Mouse (Mus musculus): ENCODE measurements around the gene Qrsl1.
A peak's percentile ranks its signal among the peaks of the same experiment; 100 is the strongest.
"Not testable (repeated sequence)": the region's sequence is repeated elsewhere in the genome, so short reads cannot be mapped to it uniquely, and the experiment has no call there.

Gene Qrsl1

GRCm38 (mm10) chr10:43901578-43902194 is at the start of gene Qrsl1, which contains the start of gene Rtn4ip1:
Gene Qrsl1 (minus strand): TSS chr10:43901745.
Gene Rtn4ip1 (plus strand): TSS chr10:43901807.
- peak; percentile 91 for DNase-seq (ENCODE audit: low spot score)

DNA sequence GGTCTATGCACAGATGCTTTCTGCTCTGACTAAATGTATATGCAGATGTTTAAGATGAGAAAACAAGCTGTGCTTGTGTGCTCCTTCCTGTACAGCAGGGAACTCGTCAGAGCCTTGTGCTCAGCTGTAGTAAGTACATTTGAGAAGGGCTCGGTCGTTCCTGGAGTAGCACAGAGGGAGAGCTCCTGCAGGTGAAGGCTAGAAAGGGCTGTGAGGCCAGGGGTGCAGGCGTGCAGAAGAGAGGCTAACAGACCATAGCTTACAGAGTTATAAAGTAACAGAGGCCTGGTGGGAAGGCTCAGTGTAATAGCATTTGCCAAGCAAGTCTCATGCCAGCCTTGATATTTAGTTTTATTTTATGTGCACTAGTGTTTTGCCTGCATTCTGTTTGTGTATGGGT is 43.9 kb upstream of the Qrsl1 start:
- no peak for DNase-seq (ENCODE audit: low spot score)

DNA sequence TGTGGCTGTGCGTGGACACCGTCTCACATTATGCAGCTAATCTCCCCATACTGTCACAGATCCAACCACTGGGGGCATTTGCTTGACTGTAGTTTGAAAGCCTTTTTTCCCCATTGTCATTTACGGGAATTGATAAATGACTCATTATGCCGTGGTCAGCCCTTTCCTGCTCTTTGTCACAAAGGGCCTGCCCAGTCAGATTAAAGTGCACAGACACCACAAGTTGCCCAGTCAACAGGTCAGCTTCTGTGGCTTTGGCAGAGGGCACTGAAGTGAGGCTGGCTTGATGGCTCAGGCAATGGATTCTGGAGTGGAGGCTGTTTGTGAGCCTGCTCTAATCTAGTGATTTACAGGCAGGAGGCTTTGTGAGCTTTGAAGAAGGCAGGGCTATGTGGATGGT is 42.2 kb upstream of the Qrsl1 start:
- peak; percentile 74 for DNase-seq (ENCODE audit: low spot score)

DNA sequence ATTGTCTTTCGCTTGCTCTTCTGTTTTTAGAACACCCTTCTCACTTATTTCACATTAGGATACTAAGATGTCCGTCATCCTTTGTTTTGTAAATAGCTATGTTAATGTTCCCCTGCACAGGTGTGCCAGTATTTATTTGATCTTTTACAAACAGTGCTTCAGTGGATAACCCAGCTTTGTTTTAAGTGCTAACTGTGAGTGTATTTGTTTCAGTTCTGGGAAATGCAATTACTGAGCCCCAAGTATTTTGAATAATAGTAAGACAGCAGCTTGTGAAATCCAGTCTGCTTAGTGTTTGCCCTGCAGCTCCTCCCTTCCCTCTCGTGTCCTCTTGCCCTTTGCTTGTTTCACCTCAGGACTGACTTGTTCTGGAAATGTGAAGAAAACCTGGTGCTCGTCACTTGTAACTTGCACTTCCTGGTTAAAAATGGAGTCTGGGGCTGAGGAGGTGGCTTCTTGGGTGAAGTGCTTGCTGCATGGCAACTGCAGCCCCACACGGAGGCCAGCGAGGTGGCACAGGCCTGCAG is 37.7 kb upstream of the Qrsl1 start:
- no peak for DNase-seq (ENCODE audit: low spot score)

- DNase-seq (ENCODE audit: low spot score) = no peak
These were observed 27.1 kb upstream of the Qrsl1 start for GRCm38 (mm10) chr10:43928596-43928995.

GRCm38 (mm10) chr10:43927736-43928135 is 26.2 kb upstream of the Qrsl1 start:
- DNase-seq (ENCODE audit: low spot score) = no peak

- not testable (repeated sequence) for DNase-seq (ENCODE audit: low spot score)
These were observed 24.2 kb upstream of the Qrsl1 start for GRCm38 (mm10) chr10:43925776-43926175.

GRCm38 (mm10) chr10:43923096-43923495 is 21.6 kb upstream of the Qrsl1 start:
- no peak for DNase-seq (ENCODE audit: low spot score)

GRCm38 (mm10) chr10:43918696-43919608 is 17.4 kb upstream of the Qrsl1 start:
- peak; percentile 41 for DNase-seq (ENCODE audit: low spot score)

- DNase-seq (ENCODE audit: low spot score) = peak; percentile 8
These were observed 15.2 kb upstream of the Qrsl1 start for GRCm38 (mm10) chr10:43916737-43917136.

DNA sequence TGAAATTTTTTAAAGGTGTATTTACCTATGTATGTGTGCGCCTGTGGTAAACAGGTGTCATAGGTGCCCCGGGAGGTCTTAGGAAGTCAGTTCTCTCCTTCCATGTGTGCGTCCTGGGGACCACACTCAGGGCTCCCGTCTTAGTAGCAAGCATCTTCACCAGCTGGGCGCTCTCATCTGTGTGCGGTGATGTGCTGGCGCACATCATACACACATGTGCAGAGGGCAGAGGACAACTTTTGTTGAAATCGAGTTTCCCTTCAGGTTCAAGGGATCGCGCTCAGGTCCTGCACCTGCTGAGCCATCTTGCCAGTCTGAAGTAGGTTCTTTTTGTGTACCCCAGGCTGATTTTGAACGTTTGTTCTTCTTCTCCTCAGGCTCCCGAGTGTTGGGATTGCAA is 14.6 kb upstream of the Qrsl1 start:
- DNase-seq (ENCODE audit: low spot score) = no peak

- DNase-seq (ENCODE audit: low spot score) = no peak
These were observed 10.7 kb upstream of the Qrsl1 start for GRCm38 (mm10) chr10:43912236-43912635.

DNA sequence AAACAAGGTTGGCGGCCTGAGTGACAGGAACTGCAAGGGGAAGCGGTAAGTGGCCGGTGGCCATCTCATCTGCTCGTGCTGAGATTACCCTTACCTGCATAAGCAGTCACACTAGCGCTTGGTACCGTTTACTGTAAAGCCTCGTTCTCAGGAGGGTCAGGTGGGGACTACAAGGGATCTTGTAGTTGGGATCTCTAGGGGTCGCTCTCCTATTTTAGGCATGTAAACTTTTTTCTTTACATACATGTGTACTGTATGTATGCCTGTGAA is 9.3 kb upstream of the Qrsl1 start:
- DNase-seq (ENCODE audit: low spot score) = no peak

DNA sequence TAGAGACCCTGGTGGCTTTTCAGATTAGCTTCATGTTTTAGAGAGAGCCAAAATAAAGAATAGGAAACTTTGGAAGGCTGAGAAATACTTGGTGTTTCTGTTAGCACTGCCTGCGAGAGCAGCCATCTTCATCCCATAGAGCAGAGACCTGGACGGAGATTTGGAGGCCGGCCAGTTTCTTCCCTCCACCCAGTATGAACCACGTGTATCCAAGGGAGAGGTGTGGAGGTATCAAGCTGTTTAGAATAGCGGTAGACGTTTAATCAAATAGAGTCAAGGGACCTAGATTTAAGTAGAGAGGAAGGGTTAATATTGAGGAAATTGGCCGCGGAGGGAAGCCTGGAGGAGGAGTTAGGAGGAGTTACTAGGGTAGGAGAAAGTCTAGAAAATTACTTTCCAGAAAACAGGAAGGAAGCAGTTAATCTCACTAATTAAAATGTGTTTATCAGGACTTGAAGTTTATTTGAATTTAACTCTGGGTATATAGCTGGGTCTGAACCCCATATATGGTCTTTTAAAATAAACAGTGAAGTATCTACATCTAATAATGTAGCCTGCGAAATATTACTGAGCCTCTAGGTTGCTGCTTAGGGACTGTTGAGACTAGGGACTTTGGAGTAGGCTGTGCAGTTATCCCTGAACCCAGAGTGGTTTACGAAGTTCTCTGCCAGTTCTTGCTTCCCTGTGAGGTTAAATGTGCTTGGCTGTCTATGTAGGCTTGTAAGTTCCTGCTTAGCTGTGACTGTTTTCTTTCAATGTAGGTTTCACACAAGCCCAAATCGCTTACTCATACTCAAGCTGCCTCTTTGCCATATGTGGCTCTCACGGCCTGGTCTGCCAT is 8.7 kb upstream of the Qrsl1 start:
- no peak for DNase-seq (ENCODE audit: low spot score)

GRCm38 (mm10) chr10:43904569-43904968 is 3.0 kb upstream of the Qrsl1 start:
- DNase-seq (ENCODE audit: low spot score) = no peak

DNA sequence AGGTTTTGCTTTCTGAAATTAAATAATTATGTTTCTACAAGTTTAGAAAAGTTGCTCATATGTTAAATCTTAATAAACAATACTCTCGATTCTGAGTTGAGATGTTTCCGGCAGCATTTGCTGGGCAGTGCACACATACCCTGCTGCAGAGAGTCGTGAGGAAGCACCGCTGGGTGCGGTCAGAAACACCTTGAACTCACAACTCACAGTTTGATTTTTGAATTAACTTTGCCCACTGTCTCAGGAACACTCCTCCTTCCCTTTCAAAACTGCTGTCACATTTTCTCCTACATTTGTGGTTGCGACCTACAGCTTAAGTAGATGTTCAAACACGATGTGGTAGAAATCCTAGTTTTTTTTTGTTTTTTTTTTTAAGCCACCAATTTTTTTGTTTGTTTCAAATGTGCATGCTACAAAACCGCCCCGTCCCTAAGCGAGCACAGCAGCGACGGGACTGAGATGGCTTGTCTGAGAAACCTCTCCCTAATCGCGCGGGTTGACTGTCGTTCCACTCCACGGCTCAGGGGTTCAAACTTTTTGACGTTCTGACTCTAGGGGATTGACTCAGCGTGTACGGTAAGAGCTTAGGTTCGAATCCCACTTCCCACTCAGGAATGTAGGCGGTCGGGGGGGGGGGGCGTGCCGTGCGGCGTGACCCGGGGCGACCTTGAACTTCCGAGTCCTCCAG is 518 bp downstream of the Qrsl1 start:
- peak; percentile 3 for DNase-seq (ENCODE audit: low spot score)

GRCm38 (mm10) chr10:43898276-43898675 is 3.3 kb downstream of the Qrsl1 start:
- DNase-seq (ENCODE audit: low spot score) = no peak

GRCm38 (mm10) chr10:43896065-43896464 is 5.5 kb downstream of the Qrsl1 start:
- no peak for DNase-seq (ENCODE audit: low spot score)

GRCm38 (mm10) chr10:43892971-43893370 is 8.6 kb downstream of the Qrsl1 start:
- no peak for DNase-seq (ENCODE audit: low spot score)

DNA sequence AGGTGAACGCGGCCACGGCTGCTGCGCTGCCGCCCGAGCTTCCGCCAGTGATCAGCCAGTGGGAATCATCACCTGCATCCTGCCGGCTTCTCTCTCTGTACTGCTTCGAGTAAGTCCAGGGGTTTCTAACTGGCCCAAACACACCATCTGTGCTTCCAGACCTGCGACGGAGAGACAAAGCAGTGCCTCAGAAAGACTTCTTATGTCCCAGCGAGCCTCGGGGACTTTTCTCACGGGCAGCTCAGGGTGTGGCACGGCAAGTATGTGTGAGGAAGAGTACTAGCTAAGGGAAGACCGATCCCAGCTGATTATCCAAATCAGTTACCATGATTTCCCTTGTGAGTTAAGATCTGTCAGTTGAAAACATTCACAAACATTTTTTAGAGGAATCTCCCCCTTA is 12.6 kb downstream of the Qrsl1 start:
- no peak for DNase-seq (ENCODE audit: low spot score)

DNA sequence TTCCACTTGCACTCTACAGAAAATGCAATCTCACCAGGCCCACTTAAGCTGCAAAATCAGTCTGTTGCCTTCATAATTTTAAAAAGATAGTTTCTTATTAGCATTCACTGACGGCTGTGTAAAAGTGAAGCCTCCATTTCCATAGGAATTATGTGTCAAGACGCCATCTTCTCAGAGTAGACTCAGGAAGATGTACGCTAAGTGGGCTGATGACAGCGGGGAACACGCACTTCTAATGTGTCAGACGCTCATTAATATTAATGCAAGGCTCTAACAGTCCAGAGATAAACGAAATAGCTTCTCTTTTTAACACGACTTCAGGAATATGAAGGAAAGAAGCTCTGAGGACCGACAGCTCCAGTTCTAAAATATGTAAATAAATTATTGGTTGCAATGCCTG is 13.9 kb downstream of the Qrsl1 start:
- no peak for DNase-seq (ENCODE audit: low spot score)

DNA sequence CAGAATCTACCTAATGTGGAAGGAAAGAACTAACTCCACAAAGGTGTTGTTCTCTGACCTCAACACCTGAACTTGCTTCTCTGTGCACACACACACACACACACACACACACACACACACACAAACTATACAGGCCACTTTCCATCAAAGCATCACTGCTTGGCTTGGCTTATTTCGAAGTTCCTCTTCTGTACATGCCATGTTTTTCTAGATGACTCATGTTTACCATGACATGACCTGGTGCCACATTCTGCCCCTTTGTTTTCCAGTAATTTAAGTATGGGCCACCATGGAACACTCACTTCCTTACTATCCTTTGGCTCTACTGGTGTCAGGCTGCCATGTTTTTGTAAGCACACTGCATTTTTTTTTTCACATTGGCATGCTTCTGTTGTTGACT is 30.1 kb downstream of the Qrsl1 start:
- DNase-seq (ENCODE audit: low spot score) = no peak
